8 mouse cellular contexts compared by ENCODE assay signal in genomic region chrX:53058459-53059280, GRCm38 (mm10).
DNase-seq lines count a peak whose midpoint lies in the region; ATAC-seq lines count a peak whose summit lies in the region.

No protein-coding gene starts in this region.

- peak; percentile 14 to 49 for DNase-seq in heart, adult 18-20 months
- no peak for DNase-seq in heart, postnatal 25 days (ENCODE audit: low spot score)
- DNase-seq in MN1 (ENCODE audit: low spot score), result peak; percentile 12
- DNase-seq in forebrain, embryonic 11.5 days (ENCODE audit: low spot score), result peak; percentile 62
- no peak for DNase-seq in left cerebral cortex, adult 18-20 months (ENCODE audit: low spot score in 2 of 2)

- intact Hi-C loops in heart, postnatal 25 days (cut with DNase I), result loop anchor here (5.0 to 10.0 kb wide), 3 partner anchors 109 to 306 kb away; no protein-coding TSS in a partner anchor

- 10% methylated on average over 33 of the region's 33 CpGs for WGBS in forebrain, embryonic 11.5 days
- WGBS in intestine, embryonic 15.5 days, result 19% methylated on average over 33 of the region's 33 CpGs
- WGBS in midbrain, embryonic 12.5 days, result 16% methylated on average over 33 of the region's 33 CpGs

- H3K4me2 ChIP-seq in forebrain, embryonic 11.5 days (ENCODE audit: low read depth, low read length, severe bottlenecking), result peak overlapping the region; percentile 54
- peak overlapping the region; percentile 62 for H3K4me2 ChIP-seq in intestine, embryonic 15.5 days (replicated peaks)
- peak overlapping the region; percentile 48 for H3K4me2 ChIP-seq in midbrain, embryonic 12.5 days (replicated peaks)

- no peaks in the 10 kb centered on the region for H3K36me3 ChIP-seq in forebrain, embryonic 11.5 days (ENCODE audit: control insufficient read depth, insufficient read depth, low read length)
- H3K36me3 ChIP-seq in intestine, embryonic 15.5 days, result no peaks in the 10 kb centered on the region
- no peaks in the 10 kb centered on the region for H3K36me3 ChIP-seq in midbrain, embryonic 12.5 days

- peak overlapping the region; percentile 23 for H3K4me3 ChIP-seq in forebrain, embryonic 11.5 days (ENCODE audit: low read depth, low read length)
- peak overlapping the region; percentile 19 for H3K4me3 ChIP-seq in intestine, embryonic 15.5 days (replicated peaks)
- H3K4me3 ChIP-seq in midbrain, embryonic 12.5 days, result peak overlapping the region; percentile 29

- no peak for ATAC-seq in forebrain, embryonic 11.5 days (replicated peaks; ENCODE audit: low FRiP score)
- no peak for ATAC-seq in intestine, embryonic 15.5 days
- ATAC-seq in midbrain, embryonic 12.5 days (ENCODE audit: low FRiP score, low read depth), result no peak
- ATAC-seq in granulocyte monocyte progenitor cell, adult 5-6 weeks (replicated peaks; ENCODE audit: poor library complexity, severe bottlenecking), result no peak

- H3K9me3 ChIP-seq in forebrain, embryonic 11.5 days (ENCODE audit: control insufficient read depth, low read length), result no peaks in the 10 kb centered on the region
- H3K9me3 ChIP-seq in intestine, embryonic 15.5 days, result no peaks in the 10 kb centered on the region
- no peaks in the 10 kb centered on the region for H3K9me3 ChIP-seq in midbrain, embryonic 12.5 days

- no peak overlapping the region for H3K27ac ChIP-seq in forebrain, embryonic 11.5 days (ENCODE audit: low read depth, low read length)
- H3K27ac ChIP-seq in intestine, embryonic 15.5 days, result 0 out of 2 replicates have a peak overlapping the region, but pooled peaks have one; percentile 27
- H3K27ac ChIP-seq in midbrain, embryonic 12.5 days (replicated peaks), result no peak overlapping the region

- peak overlapping the region; percentile 10; the same call in 1 of the 2 replicates for H3K9ac ChIP-seq in forebrain, embryonic 11.5 days (ENCODE audit: low read length)
- no peak overlapping the region for H3K9ac ChIP-seq in intestine, embryonic 15.5 days
- H3K9ac ChIP-seq in midbrain, embryonic 12.5 days (replicated peaks), result no peak overlapping the region

- no peaks in the 10 kb centered on the region for H3K4me1 ChIP-seq in forebrain, embryonic 11.5 days (replicated peaks; ENCODE audit: control insufficient read depth, insufficient read depth, low read length)
- 0 out of 2 replicates have a peak, but pooled peaks cover 2% of the 10 kb centered on the region for H3K4me1 ChIP-seq in intestine, embryonic 15.5 days (replicated peaks)
- H3K4me1 ChIP-seq in midbrain, embryonic 12.5 days, result no peaks in the 10 kb centered on the region

- H3K27me3 ChIP-seq in forebrain, embryonic 11.5 days (ENCODE audit: control insufficient read depth, insufficient read depth, low read length), result no peaks in the 10 kb centered on the region
- 0 out of 2 replicates have a peak, but pooled peaks cover 2% of the 10 kb centered on the region for H3K27me3 ChIP-seq in intestine, embryonic 15.5 days (replicated peaks)
- peaks cover 15% of the 10 kb centered on the region; the same call in 1 of the 2 replicates for H3K27me3 ChIP-seq in midbrain, embryonic 12.5 days

Comparison
In these comparisons a context has a peak if more than half of its experiments do, and no peak if none do; other contexts are left out.
1. DNase-seq: peak in heart, adult 18-20 months (2 of 2), MN1 (single experiment) and forebrain, embryonic 11.5 days (single experiment); none in heart, postnatal 25 days (single experiment) and left cerebral cortex, adult 18-20 months (0 of 2).
2. Peak in every context shown above with its lines, with median percentiles within 50 percentile points of each other: H3K4me2 ChIP-seq and H3K4me3 ChIP-seq.